Mouse (Mus musculus) cerebellum, adult 18-20 months (tissue): ENCODE results near the gene 2310050C09Rik.

Experiments used
- DNase-seq, 2 experiments: peaks; one replicate each; pipeline ENCODE4 v3.0.0; 2021

2310050C09Rik gene

GRCm38 (mm10) chr3:92870116-92870515 lies at the start of gene 2310050C09Rik:
Gene 2310050C09Rik, minus strand, starts transcription at chr3:92870216.
- no peak for DNase-seq

- peak; percentile 3 to 4 for DNase-seq
Observed at GRCm38 (mm10) chr3:92907571-92907970, 37.6 kb upstream of the 2310050C09Rik start.

GRCm38 (mm10) chr3:92905182-92905581 lies 35.2 kb upstream of the 2310050C09Rik start:
- DNase-seq = no peak

GRCm38 (mm10) chr3:92903640-92904039 lies 33.6 kb upstream of the 2310050C09Rik start:
- DNase-seq = no peak

GRCm38 (mm10) chr3:92902992-92903391 lies 33.0 kb upstream of the 2310050C09Rik start:
- DNase-seq = peak in 1 of 2 experiments; percentile 4

- DNase-seq = no peak
Observed at GRCm38 (mm10) chr3:92894489-92894888, 24.5 kb upstream of the 2310050C09Rik start.

- no peak for DNase-seq
Observed at GRCm38 (mm10) chr3:92894063-92894462, 24.0 kb upstream of the 2310050C09Rik start.

GRCm38 (mm10) chr3:92874180-92874579 lies 4.2 kb upstream of the 2310050C09Rik start:
- no peak for DNase-seq

GRCm38 (mm10) chr3:92851186-92851585 lies 18.8 kb downstream of the 2310050C09Rik start, which contains the start of gene Lce1l:
Gene Lce1l, minus strand, starts transcription at chr3:92851286.
- no peak for DNase-seq

GRCm38 (mm10) chr3:92827108-92827507 lies 42.9 kb downstream of the 2310050C09Rik start, which contains the start of gene Kprp:
Gene Kprp, minus strand, starts transcription at chr3:92827247.
- DNase-seq = no peak

- no peak for DNase-seq
Observed at GRCm38 (mm10) chr3:92825808-92826207, 44.2 kb downstream of the 2310050C09Rik start.
